Mouse (Mus musculus) adrenal gland, adult 10 weeks (tissue): ENCODE data around the gene Prkci. TPM values are rescaled to one million over a fixed set of nuclear protein-coding genes. Genes with fewer than 3 reads are reported as not detected.

ENCODE experiments used
- polyA plus RNA-seq: library from polyadenylated mRNA; stranded (reverse); fragments of 350-450 nt; fragmentation: Illumina TruSeq; extraction: RNeasy Lipid Tissue Mini Kit (QIAGEN cat#74804); gene quantifications from one replicate; pipeline ENCODE4 v1.2.3, GENCODE M21; 2014; ENCODE audit warnings: low read depth, low replicate concordance

Prkci gene
- polyA plus RNA-seq = 82.9 TPM

GRCm38 (mm10) chr3:30995283-30995898 is at the start of gene Prkci:
Gene Prkci (plus strand): TSS chr3:30995747.

GRCm38 (mm10) chr3:30969104-30969581 is 26.4 kb upstream of the Prkci start, which contains the start of gene Phc3:
Gene Phc3 (minus strand): TSS chr3:30969415.

DNA sequence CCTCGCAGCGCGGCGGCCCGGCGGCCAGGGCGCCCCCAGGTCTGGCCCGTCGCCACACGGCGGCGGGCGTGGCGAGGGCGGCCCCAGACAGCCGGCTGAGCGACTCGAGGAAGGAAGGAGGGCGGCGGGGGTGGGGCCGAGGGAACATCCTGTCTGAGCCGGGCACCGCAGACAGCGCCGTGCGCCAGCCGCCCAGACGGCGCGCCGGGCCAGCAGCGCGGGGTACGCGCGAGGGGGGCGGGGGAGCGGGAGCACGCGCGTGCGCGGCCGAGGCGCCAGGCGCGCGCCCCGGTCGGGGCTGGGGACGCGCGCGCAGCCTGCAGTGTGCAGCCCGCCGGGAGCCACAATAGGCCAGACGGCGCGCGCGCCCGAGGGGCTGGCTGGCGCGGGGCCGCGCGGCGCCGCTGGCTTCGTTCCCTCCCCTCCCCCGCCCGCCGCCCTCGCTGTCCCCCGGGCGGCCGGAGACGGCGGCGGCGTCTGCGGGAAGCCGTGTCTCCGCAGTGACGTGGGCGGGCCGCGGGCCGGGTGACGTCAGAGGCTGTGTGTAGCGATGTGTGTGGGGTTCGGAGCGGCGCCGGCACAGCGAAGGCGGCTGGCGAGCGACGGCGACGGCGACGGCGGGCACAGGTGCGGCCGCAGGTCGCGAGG is 99.1 kb downstream of the Prkci start, which contains the start of gene Skil:
Gene Skil (plus strand): TSS at position 528 of the 648 bp plus-strand sequence.

Other genes starting within 250 kb of the Prkci start
- gene Samd7, start 249.5 kb upstream of the Prkci start, polyA plus RNA-seq = not detected
- gene Sec62, start 202.9 kb upstream of the Prkci start, polyA plus RNA-seq = 340 TPM
- gene Gpr160, start 139.8 kb upstream of the Prkci start, polyA plus RNA-seq = 2.1 TPM
- 57.4 TPM for gene Phc3, start 26.3 kb upstream of the Prkci start, polyA plus RNA-seq
- gene Skil, start 99.3 kb downstream of the Prkci start, polyA plus RNA-seq = 50.3 TPM
- 19.7 TPM for gene Cldn11, start 154.2 kb downstream of the Prkci start, polyA plus RNA-seq